Mouse (Mus musculus) cerebellum, adult 11 months (tissue): Measurements from ENCODE around the gene Olfr1193.
"Not testable (repeated sequence)": the region's sequence is repeated elsewhere in the genome, so short reads cannot be mapped to it uniquely, and the experiment has no call there.

Experiments used
- DNase-seq: peaks from one replicate; pipeline ENCODE4 v3.0.0; 2022

Gene Olfr1193

GRCm38 (mm10) chr2:88675328-88675727, at the start of gene Olfr1193:
Gene Olfr1193 (plus strand): TSS chr2:88675628.
- not testable (repeated sequence) for DNase-seq

DNA sequence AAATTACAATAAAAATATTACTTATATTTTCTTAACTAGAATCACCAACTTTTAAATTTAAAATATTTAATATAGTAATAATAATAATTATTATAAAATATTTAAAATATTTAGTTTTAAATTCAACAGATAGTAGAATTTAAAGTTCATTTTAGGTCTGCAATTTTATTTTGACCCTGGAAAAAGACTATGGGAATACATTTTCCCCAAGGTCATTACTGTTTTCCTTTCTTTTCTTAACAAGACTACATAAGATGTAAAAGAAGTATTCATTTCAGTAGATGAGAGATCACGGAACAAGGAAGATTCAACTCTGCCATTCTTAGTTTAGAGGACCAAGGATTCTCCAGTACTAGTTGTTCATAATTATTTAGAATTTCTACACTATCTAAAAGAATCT, 35.2 kb upstream of the Olfr1193 start, which contains the start of gene Olfr1191-ps1:
TSS of gene Olfr1191-ps1 (plus strand) at position 301 of the 400 bp plus-strand sequence.
- not testable (repeated sequence) for DNase-seq

- no peak for DNase-seq
Measured at GRCm38 (mm10) chr2:88648209-88648608, 27.2 kb upstream of the Olfr1193 start, which contains the start of gene Olfr1192-ps1. Gene Olfr1192-ps1 (plus strand): TSS chr2:88648509.

GRCm38 (mm10) chr2:88689087-88689486, 13.7 kb downstream of the Olfr1193 start, which contains the start of gene Olfr1195:
Gene Olfr1195 (minus strand): TSS chr2:88689187.
- DNase-seq = no peak

- no peak for DNase-seq
Measured at GRCm38 (mm10) chr2:88704497-88704896, 29.1 kb downstream of the Olfr1193 start, which contains the start of gene Olfr1196. Gene Olfr1196 (minus strand): TSS chr2:88704597.
